Mouse (Mus musculus): Measurements from ENCODE around the gene Rassf8. TPM values are rescaled to one million over a fixed set of nuclear protein-coding genes. Genes with fewer than 3 reads are reported as not detected.

Gene Rassf8
- total RNA-seq, 2 experiments from 2014 or later: 131 to 139 TPM

GRCm38 (mm10) chr6:145815200-145815599, 68.7 kb downstream of the Rassf8 start:
- DNase-seq (ENCODE audit: low spot score in 2 of 2): no peak

GRCm38 (mm10) chr6:145819151-145819550, 72.6 kb downstream of the Rassf8 start:
- no peak for DNase-seq (ENCODE audit: low spot score in 2 of 2)

GRCm38 (mm10) chr6:145822218-145822617, 75.7 kb downstream of the Rassf8 start:
- no peak for DNase-seq (ENCODE audit: low spot score in 2 of 2)

DNA sequence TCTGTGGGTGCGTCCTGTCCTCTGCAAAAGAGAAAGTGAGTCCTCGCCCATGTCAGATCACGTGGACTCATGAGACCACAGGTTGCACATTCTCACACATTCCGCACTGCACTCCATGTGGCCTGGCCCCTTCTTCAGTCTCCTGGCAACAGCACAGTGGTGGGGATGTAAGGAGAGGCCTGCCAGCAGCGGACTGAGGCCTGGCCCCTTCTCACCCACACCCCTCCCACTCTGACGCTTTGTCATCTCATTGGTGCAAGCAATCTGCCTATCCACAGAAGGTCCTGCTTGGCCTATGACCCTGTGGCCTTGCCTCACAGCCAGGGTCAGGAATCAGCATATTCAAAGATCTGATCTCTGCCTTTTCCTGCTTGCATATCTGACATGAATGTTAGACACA, 76.6 kb downstream of the Rassf8 start:
- DNase-seq (ENCODE audit: low spot score in 2 of 2): no peak

- DNase-seq (ENCODE audit: low spot score in 2 of 2): no peak
These were observed 77.2 kb downstream of the Rassf8 start for GRCm38 (mm10) chr6:145823588-145824234.

DNA sequence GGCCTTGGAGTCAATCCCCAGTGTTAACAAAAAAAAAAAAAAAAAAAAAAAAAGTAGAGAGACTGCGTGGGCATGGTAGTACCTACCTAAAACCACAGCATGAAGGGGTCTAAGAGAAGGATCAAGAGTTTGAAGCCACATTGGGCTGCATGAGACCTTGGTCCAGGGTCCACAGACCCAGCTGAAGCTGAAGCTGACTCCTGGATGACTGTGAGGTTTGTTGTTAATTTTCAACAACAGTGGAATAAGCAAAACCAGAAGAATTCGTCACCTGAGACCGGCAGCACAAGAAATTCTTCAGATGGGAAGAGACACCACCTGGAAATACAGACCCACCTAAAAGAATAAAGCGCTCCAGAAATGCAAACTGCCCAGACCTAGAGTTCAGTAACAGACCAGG, 79.8 kb downstream of the Rassf8 start:
- no peak for DNase-seq (ENCODE audit: low spot score in 2 of 2)

DNA sequence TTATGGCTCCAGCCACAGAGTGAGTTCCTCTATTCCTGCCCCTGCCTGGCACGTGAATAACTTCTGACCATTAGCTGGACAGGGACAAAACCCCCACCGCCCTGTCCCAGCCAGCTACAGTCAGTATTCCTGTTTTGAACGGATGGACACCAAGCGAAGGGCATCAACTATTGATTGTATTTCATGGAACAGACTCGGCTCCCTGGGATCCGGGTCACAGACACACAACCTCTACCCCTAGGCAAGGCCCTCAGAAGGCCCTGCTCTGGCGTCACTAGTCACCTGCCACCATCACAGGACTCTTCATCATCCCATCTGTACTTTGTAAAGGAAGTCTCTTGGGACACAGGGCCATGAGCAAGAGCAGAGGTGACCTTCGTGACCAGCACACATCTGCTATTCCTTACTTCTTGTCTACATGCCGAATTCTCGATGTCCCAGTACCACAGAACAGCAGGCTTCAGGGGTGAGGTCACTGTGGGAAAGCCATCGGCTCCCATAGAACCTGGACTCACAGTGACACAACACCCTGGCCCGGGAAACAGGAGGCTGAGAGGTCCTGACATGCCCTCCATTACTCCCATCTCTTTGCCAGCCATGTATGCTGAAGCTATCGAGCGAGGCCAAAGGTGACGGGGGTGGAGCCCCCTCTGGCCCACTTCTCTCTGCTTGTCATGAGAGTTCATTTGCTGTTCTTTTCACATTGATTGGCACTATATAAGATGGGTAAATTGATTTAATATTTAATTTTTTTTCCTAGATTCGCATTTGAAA, 82.7 kb downstream of the Rassf8 start:
- DNase-seq (ENCODE audit: low spot score in 2 of 2): no peak

DNA sequence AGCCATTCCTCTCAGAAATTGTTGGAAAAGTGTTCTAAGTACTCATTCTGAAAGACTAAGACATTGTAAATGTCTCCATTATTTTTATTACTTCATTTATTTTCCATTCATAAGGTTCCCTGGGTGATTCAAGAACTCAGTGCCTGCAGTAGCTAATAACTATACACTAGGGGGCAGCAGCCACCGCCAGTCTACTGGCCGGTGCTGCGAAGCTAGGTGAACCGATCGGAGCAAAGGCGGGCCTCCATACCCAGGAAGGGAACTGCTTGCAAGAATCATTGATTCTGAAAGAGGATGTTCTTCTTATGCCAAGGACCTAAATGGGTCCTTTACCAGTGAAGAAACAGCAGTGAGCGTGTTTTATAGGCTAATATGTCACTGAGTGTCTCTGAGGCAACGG, 83.6 kb downstream of the Rassf8 start:
- peak; percentile 26 to 49 for DNase-seq (ENCODE audit: low spot score in 2 of 2)

DNA sequence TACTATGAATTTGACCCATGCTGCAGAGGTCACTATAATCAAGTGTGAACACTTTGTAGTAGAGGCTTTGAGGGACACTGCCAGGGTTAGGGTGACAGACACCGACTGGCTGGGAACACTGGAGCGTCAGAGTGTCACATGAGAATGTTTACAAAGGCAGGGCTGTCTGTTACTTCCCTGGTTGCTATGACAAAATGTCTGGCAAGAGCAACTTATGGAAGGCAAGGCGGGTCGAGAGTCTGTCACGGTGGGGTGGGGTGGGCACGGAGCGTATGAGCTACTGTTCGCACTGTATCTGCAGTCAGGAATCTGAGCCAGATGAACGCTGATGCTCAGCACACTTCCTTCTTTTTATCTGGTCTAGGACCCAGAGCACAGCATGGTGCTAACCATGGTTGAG, 84.1 kb downstream of the Rassf8 start:
- DNase-seq (ENCODE audit: low spot score in 2 of 2): no peak

GRCm38 (mm10) chr6:145832927-145833326, 86.4 kb downstream of the Rassf8 start:
- no peak for DNase-seq (ENCODE audit: low spot score in 2 of 2)

- no peak for DNase-seq (ENCODE audit: low spot score in 2 of 2)
These were observed 88.8 kb downstream of the Rassf8 start for GRCm38 (mm10) chr6:145835359-145835758.

DNA sequence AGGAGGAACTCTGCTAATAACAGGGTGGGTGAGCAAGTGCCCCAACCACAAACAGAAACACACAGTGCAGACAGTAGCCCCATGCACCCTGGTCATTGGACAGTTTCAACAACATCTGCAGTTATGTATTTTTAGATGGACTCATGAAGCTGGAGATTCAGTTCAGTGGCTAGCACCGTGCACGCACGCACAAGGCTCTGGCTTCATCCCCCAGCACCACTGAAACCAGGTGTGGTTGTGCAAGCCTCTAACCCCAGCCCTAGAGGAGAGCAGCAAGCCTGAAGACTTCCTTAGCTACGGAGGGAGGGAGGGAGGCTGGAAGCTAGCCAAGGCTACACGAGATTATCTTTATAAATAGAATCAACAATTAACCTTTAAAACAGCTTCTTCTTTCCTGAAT, 99.1 kb downstream of the Rassf8 start:
- no peak for DNase-seq (ENCODE audit: low spot score in 2 of 2)

- no peak for DNase-seq (ENCODE audit: low spot score in 2 of 2)
These were observed 99.5 kb downstream of the Rassf8 start for GRCm38 (mm10) chr6:145846076-145846475.

DNA sequence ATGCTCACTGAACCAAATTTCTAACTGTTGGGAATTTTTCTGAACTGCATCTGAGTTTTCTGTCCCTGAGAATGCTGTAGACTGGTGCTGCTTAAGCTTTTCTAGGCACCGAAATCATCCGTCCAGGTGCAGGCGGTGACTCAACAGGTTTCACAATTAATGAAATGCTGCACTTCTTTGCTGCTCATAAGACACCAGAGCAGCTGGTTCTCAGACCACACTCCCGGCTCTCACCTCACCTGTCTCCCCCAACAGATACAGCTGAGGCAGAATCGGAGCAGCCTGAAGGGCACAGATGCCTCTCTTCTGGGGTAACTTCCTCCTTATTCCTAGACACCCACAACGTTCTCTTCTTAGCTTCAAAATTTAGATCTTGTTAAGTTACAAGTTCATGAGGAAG, 100.4 kb downstream of the Rassf8 start:
- no peak for DNase-seq (ENCODE audit: low spot score in 2 of 2)

DNA sequence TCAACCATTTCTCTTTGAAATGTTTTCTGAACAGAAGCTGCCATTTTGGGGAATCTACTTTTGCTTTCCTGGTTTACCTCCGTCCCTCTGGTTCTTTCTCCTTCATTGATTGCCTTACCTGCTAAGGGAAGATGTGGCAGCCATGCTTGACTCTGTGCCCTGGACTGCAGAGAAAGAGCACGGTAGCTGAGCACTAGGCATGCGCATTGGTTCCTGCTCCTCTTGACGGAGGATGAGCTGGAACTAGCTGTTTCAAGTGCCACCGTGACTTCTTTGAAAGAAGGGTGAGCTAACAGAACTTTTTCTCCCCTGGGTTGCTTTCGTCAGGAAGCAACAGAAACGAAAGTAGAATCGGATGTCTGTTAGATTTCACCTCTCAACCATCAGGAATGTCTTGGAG, 101.1 kb downstream of the Rassf8 start:
- DNase-seq (ENCODE audit: low spot score in 2 of 2): no peak

GRCm38 (mm10) chr6:145850789-145851188, 104.2 kb downstream of the Rassf8 start:
- DNase-seq (ENCODE audit: low spot score in 2 of 2): no peak

DNA sequence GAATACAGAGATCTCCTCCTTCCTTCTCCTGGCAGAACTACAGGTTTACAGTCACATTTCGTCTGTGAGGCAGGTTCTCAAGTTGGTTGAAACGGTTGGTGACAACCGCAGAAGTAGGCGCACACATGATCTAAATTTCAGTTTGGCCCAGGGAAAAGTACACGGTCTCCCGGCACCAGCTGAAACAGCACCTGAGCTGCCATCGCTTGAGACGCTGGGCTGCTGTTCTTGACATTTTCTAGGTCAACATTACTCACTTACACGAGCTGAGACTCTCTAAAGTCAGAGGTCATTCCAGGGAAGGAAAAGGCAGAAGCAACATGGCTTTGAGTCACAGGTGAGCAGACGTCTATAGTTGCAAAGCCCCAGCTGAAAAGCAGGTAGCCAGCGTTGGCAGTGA, 105.4 kb downstream of the Rassf8 start:
- DNase-seq (ENCODE audit: low spot score in 2 of 2): no peak

- no peak for DNase-seq (ENCODE audit: low spot score in 2 of 2)
These were observed 106.2 kb downstream of the Rassf8 start for GRCm38 (mm10) chr6:145852708-145853107.

DNA sequence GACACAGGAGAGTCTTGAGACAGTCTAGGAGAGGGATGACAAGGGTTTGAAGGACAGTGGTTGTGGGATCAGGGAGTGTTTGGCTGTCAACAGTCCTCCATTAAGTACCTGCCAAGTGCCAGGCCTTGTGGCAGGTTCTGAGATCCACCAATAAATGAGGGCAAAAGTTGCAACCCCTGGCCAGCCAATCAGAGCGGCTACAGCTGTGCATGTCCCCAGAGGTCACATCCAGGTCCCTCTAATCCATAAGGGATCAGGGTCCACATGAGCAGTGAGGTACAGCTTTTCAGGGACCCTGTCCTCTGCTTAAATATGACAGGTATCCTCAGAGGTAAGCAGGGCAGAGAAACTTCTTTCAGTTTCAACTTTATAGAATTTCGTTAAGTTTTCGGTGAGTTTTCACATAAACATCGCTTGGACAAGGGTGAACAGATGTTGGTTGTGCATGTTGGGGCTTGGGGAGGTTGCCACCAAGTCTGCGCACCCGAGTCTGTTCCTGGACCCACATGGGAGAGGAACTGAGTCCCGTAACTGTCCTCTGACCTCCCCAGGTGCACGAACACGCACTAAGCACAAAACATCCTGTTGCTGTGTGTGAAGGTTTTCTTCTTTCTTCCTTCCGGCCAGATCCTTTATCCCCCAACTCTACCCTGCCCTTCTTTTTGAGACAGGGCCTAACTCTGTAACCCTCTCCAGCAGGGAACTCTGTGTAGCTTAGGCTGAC, 107.0 kb downstream of the Rassf8 start:
- no peak for DNase-seq (ENCODE audit: low spot score in 2 of 2)

- no peak for DNase-seq (ENCODE audit: low spot score in 2 of 2)
These were observed 108.2 kb downstream of the Rassf8 start for GRCm38 (mm10) chr6:145854756-145855155.

DNA sequence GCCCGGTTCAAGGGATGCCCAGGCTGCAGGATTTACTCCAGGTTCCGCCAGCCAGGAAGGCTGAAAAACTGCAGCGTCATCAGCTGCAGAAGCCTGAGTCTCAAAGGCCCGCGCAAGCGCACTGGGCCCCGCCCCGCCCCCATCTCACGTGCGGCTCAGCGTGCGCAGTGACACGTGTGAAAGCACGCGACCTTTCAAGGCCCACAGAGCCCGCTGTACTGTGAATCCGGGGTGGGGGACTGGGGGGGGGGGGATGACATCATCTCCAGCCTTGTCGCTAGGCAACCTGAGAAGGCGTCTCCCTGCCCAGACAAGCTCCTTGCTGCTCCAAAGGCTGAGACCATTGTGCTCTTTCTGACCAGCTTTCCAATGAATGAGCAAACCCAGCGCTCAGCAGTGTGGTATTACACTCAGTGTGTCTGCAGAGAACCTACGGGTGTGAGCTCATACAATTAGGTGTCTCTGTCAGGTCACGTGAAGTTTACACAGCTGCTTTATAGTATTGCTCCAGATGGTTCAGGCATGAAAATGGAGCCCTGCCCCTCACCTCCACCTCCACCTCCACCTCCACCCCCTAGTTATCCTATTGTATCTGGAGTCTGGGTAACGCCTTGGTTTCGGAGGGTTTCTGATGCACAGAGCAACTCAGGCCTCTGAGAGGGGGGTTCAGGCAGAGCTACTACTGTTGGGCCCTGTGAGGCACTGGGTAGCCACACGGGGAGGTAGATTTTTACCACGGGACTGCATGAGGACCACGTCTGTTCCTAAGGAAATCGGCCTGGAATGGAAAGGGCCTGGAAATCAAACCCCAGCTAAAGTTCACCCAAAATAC, 109.4 kb downstream of the Rassf8 start:
- peak; percentile 91 to 99 for DNase-seq (ENCODE audit: low spot score in 2 of 2)

All from adrenal gland, postnatal 4 days (tissue).